Mouse (Mus musculus) MEL (cell line): ENCODE data around the gene Ntn3. TPM values are rescaled to one million over a fixed set of nuclear protein-coding genes. Genes with fewer than 3 reads are reported as not detected.

Experiments
- DNase-seq: peaks from one replicate; pipeline ENCODE4 v3.0.0; 2011; ENCODE audit warnings: low read depth, low spot score
- H3K27ac ChIP-seq: 2 replicates; pipeline ENCODE4 v1.5.1; 2012; ENCODE audit warnings: low read depth, mild to moderate bottlenecking, control low read depth, low read length, moderate library complexity; ENCODE audit not compliant: control insufficient read depth
- H3K27me3 ChIP-seq, 2 experiments: fragments of 150-350 bp in 1 of 2; sonication (generic) in 1 of 2; 2 replicates each; pipeline ENCODE4 v1.6.1; 2012; ENCODE audit warnings: low read length in 2 of 2, mild to moderate bottlenecking in 2 of 2, improper control_type of control experiment in 1 of 2, moderate library complexity in 1 of 2; ENCODE audit not compliant: insufficient read depth in 2 of 2, control insufficient read depth in 1 of 2
- H3K36me3 ChIP-seq, 2 experiments: 2 replicates each; pipeline ENCODE4 v1.6.1; 2012 to 2014; ENCODE audit warnings: low read length in 2 of 2, improper control_type of control experiment in 1 of 2, inconsistent platforms in 1 of 2, mild to moderate bottlenecking in 1 of 2; ENCODE audit not compliant: insufficient read depth in 2 of 2, control insufficient read depth in 1 of 2
- H3K4me1 ChIP-seq, 2 experiments: fragments of 150-350 bp in 1 of 2; sonication (generic) in 1 of 2; 2 replicates each; pipeline ENCODE4 v1.6.1; 2012; ENCODE audit warnings: low read length in 2 of 2, improper control_type of control experiment in 1 of 2, mild to moderate bottlenecking in 1 of 2; ENCODE audit not compliant: insufficient read depth in 2 of 2, control insufficient read depth in 1 of 2
- H3K4me3 ChIP-seq, 2 experiments: fragments of 150-350 bp in 1 of 2; sonication (generic) in 1 of 2; 2 replicates each; pipeline ENCODE4 v1.5.1; 2012; ENCODE audit warnings: low read depth in 2 of 2, low read length in 2 of 2, mild to moderate bottlenecking in 2 of 2, moderate library complexity in 2 of 2, control low read depth in 1 of 2, improper control_type of control experiment in 1 of 2; ENCODE audit not compliant: control insufficient read depth in 1 of 2, insufficient read depth in 1 of 2
- H3K79me2 ChIP-seq: 2 replicates; pipeline ENCODE4 v1.6.1; 2012; ENCODE audit warnings: mild to moderate bottlenecking, low read length, moderate library complexity; ENCODE audit not compliant: control insufficient read depth, poor library complexity, insufficient read depth
- H3K9ac ChIP-seq: 2 replicates; pipeline ENCODE4 v1.6.1; 2012; ENCODE audit warnings: low read depth, mild to moderate bottlenecking, control low read depth, low read length, moderate library complexity; ENCODE audit not compliant: control insufficient read depth, poor library complexity, severe bottlenecking
- H3K9me3 ChIP-seq: fragments of 150-350 bp; sonication (generic); replicated peaks from 2 replicates; pipeline ENCODE4 v1.6.1; 2012; ENCODE audit warnings: mild to moderate bottlenecking, low read length, improper control_type of control experiment, moderate library complexity; ENCODE audit not compliant: insufficient read depth
- BHLHE40 ChIP-seq: IDR thresholded peaks from 2 replicates; pipeline ENCODE4 v1.6.1; 2012; ENCODE audit warnings: low read depth, mild to moderate bottlenecking, inconsistent platforms, low read length, improper control_type of control experiment, borderline replicate concordance
- CHD1 ChIP-seq: IDR thresholded peaks from 2 replicates; pipeline ENCODE4 v1.6.1; 2012; ENCODE audit warnings: low read depth, mild to moderate bottlenecking, inconsistent platforms, low read length, improper control_type of control experiment
- CHD2 ChIP-seq: IDR thresholded peaks from 2 replicates; pipeline ENCODE4 v1.6.1; 2011; ENCODE audit warnings: low read length, improper control_type of control experiment
- CTCF ChIP-seq, 3 experiments: IDR thresholded peaks in 2 of 3; conservative IDR thresholded peaks in 1 of 3; 2 replicates each; pipeline ENCODE4 v1.5.1; 2011 to 2012; ENCODE audit warnings: low read length in 3 of 3, low read depth in 2 of 3, mild to moderate bottlenecking in 2 of 3, improper control_type of control experiment in 1 of 3, inconsistent platforms in 1 of 3, mixed read lengths in 1 of 3, moderate library complexity in 1 of 3; ENCODE audit not compliant: control insufficient read depth in 1 of 3, insufficient read depth in 1 of 3, poor library complexity in 1 of 3, severe bottlenecking in 1 of 3
- E2F4 ChIP-seq: IDR thresholded peaks from 2 replicates; pipeline ENCODE4 v1.6.1; 2011; ENCODE audit warnings: low read depth, low read length, improper control_type of control experiment, borderline replicate concordance
- ELF1 ChIP-seq: IDR thresholded peaks from 2 replicates; pipeline ENCODE4 v1.6.1; 2014; ENCODE audit warnings: low read depth, mild to moderate bottlenecking, inconsistent platforms, low read length, improper control_type of control experiment, moderate library complexity
- EP300 ChIP-seq, 2 experiments: IDR thresholded peaks; 2 replicates each; pipeline ENCODE4 v1.6.1; 2011; ENCODE audit warnings: improper control_type of control experiment in 2 of 2, low read length in 2 of 2, low read depth in 1 of 2, mild to moderate bottlenecking in 1 of 2
- ETS1 ChIP-seq: IDR thresholded peaks from 2 replicates; pipeline ENCODE4 v1.6.1; 2012; ENCODE audit warnings: low read depth, mild to moderate bottlenecking, inconsistent platforms, low read length, improper control_type of control experiment, moderate library complexity
- GABPA ChIP-seq: IDR thresholded peaks from 2 replicates; pipeline ENCODE4 v1.6.1; 2012; ENCODE audit warnings: low read depth, mild to moderate bottlenecking, inconsistent platforms, low read length, improper control_type of control experiment, moderate library complexity
- GATA1 ChIP-seq: IDR thresholded peaks from 2 replicates; pipeline ENCODE4 v1.6.1; 2011; ENCODE audit warnings: low read depth, low read length, improper control_type of control experiment
- HCFC1 ChIP-seq: IDR thresholded peaks from 2 replicates; pipeline ENCODE4 v1.6.1; 2012; ENCODE audit warnings: low read depth, mild to moderate bottlenecking, inconsistent platforms, low read length, improper control_type of control experiment, moderate library complexity
- JUND ChIP-seq: IDR thresholded peaks from 2 replicates; pipeline ENCODE4 v1.6.1; 2011; ENCODE audit warnings: low read depth, mild to moderate bottlenecking, improper control_type of control experiment, low read length
- KAT2A ChIP-seq: conservative IDR thresholded peaks from 2 replicates; pipeline ENCODE4 v1.6.1; 2012; ENCODE audit warnings: low read depth, low read length, improper control_type of control experiment, inconsistent platforms
- MAFK ChIP-seq: IDR thresholded peaks from 2 replicates; pipeline ENCODE4 v1.6.1; 2011; ENCODE audit warnings: low read depth, mild to moderate bottlenecking, low read length, improper control_type of control experiment, borderline replicate concordance
- MAX ChIP-seq: IDR thresholded peaks from 2 replicates; pipeline ENCODE4 v1.6.1; 2011; ENCODE audit warnings: low read length, improper control_type of control experiment
- MAZ ChIP-seq: IDR thresholded peaks from 2 replicates; pipeline ENCODE4 v1.6.1; 2012; ENCODE audit warnings: low read depth, mild to moderate bottlenecking, inconsistent platforms, low read length, improper control_type of control experiment
- MXI1 ChIP-seq: IDR thresholded peaks from 2 replicates; pipeline ENCODE4 v1.6.1; 2011; ENCODE audit warnings: mild to moderate bottlenecking, low read depth, low read length, improper control_type of control experiment
- MYB ChIP-seq: IDR thresholded peaks from 2 replicates; pipeline ENCODE4 v1.6.1; 2011; ENCODE audit warnings: mild to moderate bottlenecking, low read depth, low read length, improper control_type of control experiment
- MYC ChIP-seq: IDR thresholded peaks from 2 replicates; pipeline ENCODE4 v1.6.1; 2011; ENCODE audit warnings: low read depth, mild to moderate bottlenecking, low read length, improper control_type of control experiment, moderate library complexity
- NELFE ChIP-seq: IDR thresholded peaks from 2 replicates; pipeline ENCODE4 v1.6.1; 2011; ENCODE audit warnings: low read depth, low read length, improper control_type of control experiment
- NRF1 ChIP-seq: IDR thresholded peaks from 2 replicates; pipeline ENCODE4 v1.6.1; 2014; ENCODE audit warnings: low read depth, mild to moderate bottlenecking, inconsistent platforms, low read length, improper control_type of control experiment, moderate library complexity; ENCODE audit not compliant: poor library complexity, insufficient read depth, severe bottlenecking
- POLR2A ChIP-seq, 2 experiments: IDR thresholded peaks; 2 replicates each; pipeline ENCODE4 v1.6.1; 2011 to 2012; ENCODE audit warnings: low read length in 2 of 2, mild to moderate bottlenecking in 2 of 2, control low read depth in 1 of 2, improper control_type of control experiment in 1 of 2, low read depth in 1 of 2, moderate library complexity in 1 of 2; ENCODE audit not compliant: control insufficient read depth in 1 of 2, insufficient read depth in 1 of 2, poor library complexity in 1 of 2
- POLR2AphosphoS2 ChIP-seq: IDR thresholded peaks from 2 replicates; pipeline ENCODE4 v1.6.1; 2011; ENCODE audit warnings: low read length, improper control_type of control experiment
- POLR2AphosphoS5 ChIP-seq: IDR thresholded peaks from 2 replicates; pipeline ENCODE4 v1.6.1; 2012; ENCODE audit warnings: low read depth, borderline replicate concordance, mild to moderate bottlenecking, inconsistent platforms, low read length, moderate library complexity, mixed read lengths
- RAD21 ChIP-seq: IDR thresholded peaks from 2 replicates; pipeline ENCODE4 v1.6.1; 2011; ENCODE audit warnings: mild to moderate bottlenecking, low read depth, low read length, improper control_type of control experiment
- RCOR1 ChIP-seq: IDR thresholded peaks from 2 replicates; pipeline ENCODE4 v1.6.1; 2012; ENCODE audit warnings: low read depth, mild to moderate bottlenecking, inconsistent platforms, low read length, improper control_type of control experiment
- SIN3A ChIP-seq: IDR thresholded peaks from 2 replicates; pipeline ENCODE4 v1.6.1; 2012; ENCODE audit warnings: low read length, improper control_type of control experiment, inconsistent platforms
- SMC3 ChIP-seq: IDR thresholded peaks from 2 replicates; pipeline ENCODE4 v1.6.1; 2011; ENCODE audit warnings: low read depth, low read length, improper control_type of control experiment
- TAL1 ChIP-seq: IDR thresholded peaks from 2 replicates; pipeline ENCODE4 v1.6.1; 2012; ENCODE audit warnings: mild to moderate bottlenecking, inconsistent platforms, low read length, moderate library complexity, mixed read lengths
- TBP ChIP-seq: IDR thresholded peaks from 2 replicates; pipeline ENCODE4 v1.8.0; 2011; ENCODE audit warnings: low read depth, low read length, improper control_type of control experiment
- TCF12 ChIP-seq: IDR thresholded peaks from 2 replicates; pipeline ENCODE4 v1.6.1; 2014; ENCODE audit warnings: low read depth, mild to moderate bottlenecking, inconsistent platforms, low read length, improper control_type of control experiment, moderate library complexity
- UBTF ChIP-seq: IDR thresholded peaks from 2 replicates; pipeline ENCODE4 v1.6.1; 2012; ENCODE audit warnings: low read depth, mild to moderate bottlenecking, inconsistent platforms, low read length, improper control_type of control experiment, moderate library complexity, borderline replicate concordance; ENCODE audit not compliant: insufficient read depth
- USF1 ChIP-seq: IDR thresholded peaks from 2 replicates; pipeline ENCODE4 v1.6.1; 2014; ENCODE audit warnings: low read depth, mild to moderate bottlenecking, inconsistent platforms, low read length, improper control_type of control experiment, moderate library complexity
- USF2 ChIP-seq, 2 experiments: IDR thresholded peaks; 2 replicates each; pipeline ENCODE4 v1.6.1; 2011 to 2012; ENCODE audit warnings: improper control_type of control experiment in 2 of 2, low read length in 2 of 2, borderline replicate concordance in 1 of 2, inconsistent platforms in 1 of 2, low read depth in 1 of 2, mild to moderate bottlenecking in 1 of 2; ENCODE audit not compliant: insufficient read depth in 1 of 2
- ZC3H11A ChIP-seq: IDR thresholded peaks from 2 replicates; pipeline ENCODE4 v1.6.1; 2012; ENCODE audit warnings: low read depth, mild to moderate bottlenecking, inconsistent platforms, low read length, improper control_type of control experiment
- ZKSCAN1 ChIP-seq: IDR thresholded peaks from 2 replicates; pipeline ENCODE4 v1.6.1; 2012; ENCODE audit warnings: low read depth, mild to moderate bottlenecking, inconsistent platforms, low read length, improper control_type of control experiment, moderate library complexity
- ZNF384 ChIP-seq: IDR thresholded peaks from 2 replicates; pipeline ENCODE4 v1.6.1; 2012; ENCODE audit warnings: low read depth, mild to moderate bottlenecking, inconsistent platforms, low read length, improper control_type of control experiment
- polyA plus RNA-seq, 2 experiments: library from polyadenylated mRNA; stranded (reverse) in 1 of 2; unstranded in 1 of 2; fragments of >175 nt in 1 of 2; fragments of >200 nt in 1 of 2; gene quantifications; 2 replicates each; pipeline versions ENCODE4 v1.2.1 to v1.2.4; 2012; ENCODE audit warnings: low replicate concordance in 2 of 2, low read depth in 1 of 2; ENCODE audit not compliant: insufficient read length in 2 of 2, insufficient read depth in 1 of 2, missing spikeins in 1 of 2
- total RNA-seq: library from RNA; depleted of rRNA; stranded (reverse); fragments of 300-350 nt; gene quantifications from 2 replicates; pipeline ENCODE4 v1.2.3, GENCODE M21; 2012

Gene Ntn3
- total and polyA plus RNA-seq, 3 experiments = 2.5 to 2.7 TPM; not detected in 1

GRCm38 (mm10) chr17:24170729-24171128 lies 38.6 kb downstream of the Ntn3 start:
- peak overlapping the region; percentile 96 for H3K9ac ChIP-seq
- peaks cover 11 to 33% of the 10 kb centered on the region in 2 experiments for H3K4me1 ChIP-seq
- peak overlapping the region; percentile 97 for H3K27ac ChIP-seq
- no peaks in the 10 kb centered on the region for H3K27me3 ChIP-seq
- no peaks in the 10 kb centered on the region for H3K9me3 ChIP-seq
- H3K79me2 ChIP-seq = peaks cover 34% of the 10 kb centered on the region
- peak; percentile 72 for DNase-seq
- H3K4me3 ChIP-seq = peak overlapping the region; percentile 81 to 88
- peaks cover 4 to 28% of the 10 kb centered on the region in 2 experiments for H3K36me3 ChIP-seq
- TF ChIP-seq CHD1 = no peak
- peak; percentile 46; the same call in 1 of the 2 replicates for TF ChIP-seq BHLHE40
- TF ChIP-seq EP300 (IDR thresholded peaks at IDR 0.05; ENCODE audit: low read depth in 1 of 2, low read length in 2 of 2) = peak in 1 of 2 experiments; percentile 41; a peak in 2 of 4 replicates
- TF ChIP-seq USF1 = peak; percentile 47; the same call in 1 of the 2 replicates
- TF ChIP-seq SMC3 = no peak
- no peak for TF ChIP-seq USF2 (IDR thresholded peaks at IDR 0.05; ENCODE audit: borderline replicate concordance in 1 of 2, insufficient read depth in 1 of 2, low read depth in 1 of 2, low read length in 2 of 2)
- TF ChIP-seq ELF1 = no peak
- TF ChIP-seq POLR2AphosphoS2 = 0 out of 2 replicates have a peak, but pooled peaks have one; percentile 41
- peak; percentile 24; the same call in 1 of the 2 replicates for TF ChIP-seq MAX
- TF ChIP-seq TCF12 = 0 out of 2 replicates have a peak, but pooled peaks have one; percentile 6
- no peak; a peak in 1 of 4 replicates for TF ChIP-seq POLR2A (IDR thresholded peaks at IDR 0.05; ENCODE audit: control insufficient read depth in 1 of 2, insufficient read depth in 1 of 2, low read depth in 1 of 2, low read length in 2 of 2, poor library complexity in 1 of 2)
- TF ChIP-seq MXI1 = peak; percentile 60
- no peak for TF ChIP-seq CTCF (IDR thresholded peaks at IDR 0.05 in 2 of 3, conservative IDR thresholded peaks at IDR 0.05 in 1 of 3; ENCODE audit: control insufficient read depth in 1 of 3, insufficient read depth in 1 of 3, low read depth in 2 of 3, low read length in 3 of 3, poor library complexity in 1 of 3, severe bottlenecking in 1 of 3)
- TF ChIP-seq RAD21 = no peak
- no peak for TF ChIP-seq E2F4
- peak; percentile 58; the same call in 1 of the 2 replicates for TF ChIP-seq SIN3A
- peak; percentile 23; the same call in 1 of the 2 replicates for TF ChIP-seq ETS1
- TF ChIP-seq JUND = no peak
- no peak for TF ChIP-seq ZKSCAN1
- TF ChIP-seq MYB = no peak
- TF ChIP-seq GATA1 = no peak
- no peak for TF ChIP-seq UBTF
- TF ChIP-seq GABPA = no peak
- no peak for TF ChIP-seq MAFK
- no peak for TF ChIP-seq MYC
- TF ChIP-seq POLR2AphosphoS5 = no peak
- TF ChIP-seq ZNF384 = no peak
- TF ChIP-seq MAZ = 0 out of 2 replicates have a peak, but pooled peaks have one; percentile 37
- no peak for TF ChIP-seq TAL1
- TF ChIP-seq HCFC1 = peak; percentile 4; the same call in 1 of the 2 replicates
- TF ChIP-seq RCOR1 = no peak
- no peak for TF ChIP-seq NRF1
- no peak for TF ChIP-seq CHD2
- TF ChIP-seq TBP = no peak
- TF ChIP-seq KAT2A = no peak
- peak; percentile 31; the same call in 1 of the 2 replicates for TF ChIP-seq NELFE
- TF ChIP-seq ZC3H11A = no peak
